Comparison of ENCODE assay signal across 16 mouse cellular contexts in the genomic region with DNA sequence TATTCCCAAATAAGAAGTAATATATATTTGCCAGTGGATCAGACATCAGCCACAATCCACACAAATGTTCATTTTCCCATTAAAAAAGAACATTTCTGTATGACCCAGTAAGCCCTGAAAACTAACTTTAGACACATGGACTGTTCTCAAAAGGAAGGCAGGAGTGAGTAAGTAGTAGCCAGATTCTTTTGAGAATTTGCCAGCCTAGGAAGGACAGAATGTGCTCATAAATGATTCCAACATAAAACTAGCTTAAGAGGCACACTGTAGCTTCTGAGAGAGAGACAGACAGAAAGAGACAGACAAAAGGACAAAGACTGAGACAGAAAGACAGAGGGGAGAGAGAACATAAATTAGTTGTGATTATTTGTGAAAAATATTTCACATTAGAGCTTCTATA.
"Had no signal": no experiment of that assay in that cellular context is flagged by ENCODE, and none has a peak within 500 bp of the region (broad histone marks: within the 10 kb centered on the region; RNA-seq: fewer than 3 reads in every experiment).

No protein-coding gene starts in this region.

- H3K4me3 ChIP-seq: layer of hippocampus, adult 2 months; limb, embryonic 12.5 days; liver, embryonic 13.5 days; lung, embryonic 15.5 days; megakaryocyte, embryonic 14.5 days; midbrain, embryonic 15.5 days; neural tube, embryonic 12.5 days had no signal

- H3K9ac ChIP-seq: limb, embryonic 12.5 days; liver, embryonic 13.5 days; liver, postnatal 0 days; lung, embryonic 15.5 days; midbrain, embryonic 15.5 days; neural tube, embryonic 12.5 days had no signal

- H3K4me1 ChIP-seq: limb, embryonic 12.5 days; liver, embryonic 13.5 days; megakaryocyte, embryonic 14.5 days; midbrain, embryonic 15.5 days; neural tube, embryonic 12.5 days had no signal

- H3K27ac ChIP-seq: kidney, postnatal 0 days; layer of hippocampus, adult 2 months; limb, embryonic 12.5 days; liver, embryonic 13.5 days; lung, embryonic 15.5 days; macrophage; midbrain, embryonic 15.5 days; neural tube, embryonic 12.5 days had no signal

- H3K4me2 ChIP-seq: limb, embryonic 12.5 days; liver, embryonic 13.5 days; lung, embryonic 15.5 days; midbrain, embryonic 11.5 days; midbrain, embryonic 15.5 days; neural tube, embryonic 12.5 days had no signal

- DNase-seq: kidney, adult 11 months; kidney, postnatal 36 days; liver; liver, embryonic 13.5 days; liver, postnatal 0 days; spleen, adult 18-20 months; thymus, postnatal 36 days had no signal

- H3K27me3 ChIP-seq: limb, embryonic 12.5 days; liver, embryonic 13.5 days; lung, embryonic 15.5 days; megakaryocyte, embryonic 14.5 days; midbrain, embryonic 15.5 days; neural tube, embryonic 12.5 days had no signal

- H3K36me3 ChIP-seq: limb, embryonic 12.5 days; liver, embryonic 13.5 days; lung, embryonic 15.5 days; midbrain, embryonic 15.5 days; neural tube, embryonic 12.5 days had no signal

- ATAC-seq: liver, postnatal 0 days; midbrain, embryonic 15.5 days had no signal

- H3K9me3 ChIP-seq: limb, embryonic 12.5 days; liver, embryonic 13.5 days; lung, embryonic 15.5 days; midbrain, embryonic 15.5 days; neural tube, embryonic 12.5 days had no signal
